Mouse (Mus musculus): ENCODE measurements around the gene Cdc26.

Cdc26 gene

DNA sequence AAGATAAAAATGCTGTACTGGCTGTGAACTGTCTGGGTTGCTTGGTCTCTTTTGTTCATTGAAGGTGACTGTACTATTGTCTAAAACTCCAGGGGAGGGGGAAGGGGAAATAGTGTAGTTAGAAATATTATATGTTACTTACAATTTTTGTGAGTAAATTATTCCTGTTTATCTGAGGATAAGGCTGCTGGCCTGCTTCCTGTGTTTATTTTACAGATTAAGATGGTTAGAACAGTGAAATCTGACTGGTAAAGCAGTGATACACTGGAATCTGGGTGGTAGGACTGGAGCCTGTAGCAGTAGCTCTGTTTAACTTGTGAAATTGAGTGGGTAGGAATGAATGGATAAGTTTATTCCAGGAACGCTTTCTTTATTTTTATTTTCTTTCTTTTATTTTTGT lies 46.4 kb downstream of the Cdc26 start:
- DNase-seq (ENCODE audit: low read depth, low spot score): no peak

DNA sequence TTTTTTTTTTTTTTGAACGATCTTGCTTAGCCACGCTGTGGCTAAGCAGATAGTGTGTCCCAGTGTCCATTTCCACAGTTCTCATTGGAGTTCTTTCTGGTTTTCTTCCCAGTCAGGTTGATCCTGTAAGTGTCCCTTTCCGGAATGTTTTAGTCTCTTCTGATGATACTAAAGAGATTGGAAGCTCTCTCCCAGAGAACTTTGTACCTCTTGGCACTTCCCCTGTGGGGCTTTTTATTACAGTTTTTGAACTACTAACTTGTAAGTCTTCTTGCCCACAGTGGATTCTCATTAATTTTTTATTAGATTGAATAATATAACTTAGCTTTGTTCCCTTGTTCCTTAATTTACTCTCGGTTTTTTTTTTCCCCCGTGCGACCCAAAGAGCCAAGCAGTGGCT lies 46.9 kb downstream of the Cdc26 start:
- DNase-seq (ENCODE audit: low read depth, low spot score): no peak

DNA sequence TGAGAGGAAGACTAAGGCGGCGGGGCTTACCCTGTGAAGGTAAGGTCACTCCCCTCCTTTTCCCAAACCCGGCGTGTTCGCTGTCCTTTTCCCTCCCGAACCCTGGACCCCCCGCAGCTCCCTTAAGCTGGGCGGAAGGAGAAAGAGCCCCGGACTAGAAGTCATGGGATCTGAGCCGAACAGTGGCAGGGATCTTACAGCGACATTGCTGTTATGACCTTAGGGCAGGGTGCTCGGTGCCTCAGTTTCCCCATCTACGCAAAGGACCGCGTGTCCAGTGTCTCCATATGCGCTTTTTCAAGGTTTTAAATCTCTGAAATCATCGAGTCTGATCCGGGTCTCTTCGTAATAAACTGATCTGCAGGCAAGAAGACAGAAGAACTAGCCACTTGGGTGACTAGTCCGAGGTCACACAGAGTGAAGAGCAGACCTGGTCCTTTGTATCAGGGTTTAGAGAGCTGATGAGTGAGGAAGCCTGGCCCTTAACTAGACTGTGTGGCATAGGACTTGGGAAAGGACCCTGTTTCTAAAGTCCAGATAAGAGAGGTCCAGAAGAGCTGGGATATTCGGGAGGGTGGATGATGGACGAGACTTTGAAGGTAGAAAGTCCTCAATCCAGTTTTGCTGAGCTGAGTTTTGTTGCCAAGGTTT lies 47.5 kb downstream of the Cdc26 start:
- peak; percentile 27 for DNase-seq (ENCODE audit: low read depth, low spot score)

DNA sequence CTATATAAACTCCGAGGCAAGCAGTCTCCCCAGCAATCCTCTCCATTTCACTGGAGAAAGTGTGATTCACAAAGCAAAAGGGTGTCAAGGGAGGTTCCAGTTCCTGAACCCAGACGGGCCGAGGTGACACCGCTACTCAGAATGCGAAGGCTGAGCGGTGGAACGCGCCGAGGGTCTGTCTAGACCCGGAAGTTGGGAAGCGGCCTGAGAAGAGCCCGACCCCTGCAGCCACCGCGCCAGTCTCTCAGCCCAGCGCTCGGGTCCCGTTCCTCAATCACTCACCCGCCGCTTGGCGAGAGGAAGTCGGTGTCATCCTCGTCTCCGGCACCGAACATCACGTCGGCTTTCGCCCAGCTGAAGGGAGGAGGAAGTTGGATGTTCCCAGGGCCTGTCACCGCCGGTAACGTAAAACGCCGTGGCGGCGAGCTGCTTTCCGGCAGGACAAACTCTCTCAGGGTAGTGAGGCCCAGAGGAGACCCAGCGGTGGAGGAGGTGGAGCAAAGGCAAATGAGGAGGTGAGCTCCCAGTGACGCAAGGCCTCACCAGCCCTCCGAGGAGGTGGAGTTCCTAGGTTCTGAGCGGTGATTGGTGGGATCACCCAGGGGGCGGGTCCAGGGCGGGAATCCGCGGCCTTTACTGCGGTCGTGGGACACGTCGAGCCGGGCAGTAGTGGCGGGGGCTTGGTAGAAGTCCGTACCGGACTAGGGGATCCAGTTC lies 48.2 kb downstream of the Cdc26 start, which contains the start of the genes Fkbp15 and Slc31a1:
Gene Fkbp15 (minus strand): TSS at position 461 of the 717 bp plus-strand sequence.
Gene Slc31a1 (plus strand): TSS at position 640 of the 717 bp plus-strand sequence.
- peak; percentile 98 for DNase-seq (ENCODE audit: low read depth, low spot score)

DNA sequence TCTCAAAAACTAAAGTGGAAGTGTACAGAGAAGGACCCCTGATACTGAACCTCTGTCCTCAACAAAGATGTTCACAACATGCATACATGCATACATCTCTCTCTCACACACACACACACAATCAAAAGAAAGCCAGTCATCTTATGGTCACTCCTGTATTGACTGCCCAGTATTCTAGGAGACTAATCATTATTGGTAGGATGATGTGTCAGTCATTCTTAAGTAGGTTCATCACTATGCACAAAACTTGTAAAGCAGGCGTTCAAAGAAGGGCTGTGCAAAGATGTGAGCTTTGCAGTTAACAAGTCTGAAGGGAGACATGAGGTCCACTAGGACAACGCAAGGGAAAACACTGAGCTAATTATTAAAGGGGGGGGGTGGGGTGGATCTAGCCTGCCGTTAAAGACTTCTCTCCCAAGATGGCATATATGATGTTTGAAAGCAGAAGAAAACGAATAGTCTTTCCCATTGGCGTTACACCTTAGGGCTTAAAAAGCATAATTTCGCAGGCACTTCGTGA lies 49.1 kb downstream of the Cdc26 start:
- peak; percentile 8 for DNase-seq (ENCODE audit: low read depth, low spot score)

DNA sequence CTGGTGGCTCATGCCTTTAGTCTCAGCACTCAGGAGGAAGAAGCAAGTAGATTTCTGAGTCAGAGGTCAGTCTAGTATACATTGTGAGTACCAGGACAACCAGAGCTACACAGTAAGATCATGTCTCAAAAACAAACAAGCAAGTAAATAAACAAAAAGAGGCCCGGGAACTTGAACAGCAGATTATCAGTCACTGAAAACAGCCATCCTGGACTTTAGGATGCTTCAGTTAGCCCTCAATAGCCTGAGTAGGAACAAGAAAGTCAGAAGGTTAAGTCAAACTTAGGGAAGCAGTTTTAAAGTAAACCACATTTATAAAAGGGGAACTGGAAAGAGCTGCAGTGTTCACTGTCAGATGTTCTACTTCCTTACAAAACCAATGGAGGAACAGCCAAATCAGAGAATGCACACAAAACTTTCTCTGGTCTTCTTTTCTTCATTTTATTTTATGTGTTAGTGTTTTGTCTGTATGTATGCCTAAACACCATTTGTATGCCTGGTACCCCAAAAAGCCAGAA lies 50.8 kb downstream of the Cdc26 start:
- DNase-seq (ENCODE audit: low read depth, low spot score): no peak

DNA sequence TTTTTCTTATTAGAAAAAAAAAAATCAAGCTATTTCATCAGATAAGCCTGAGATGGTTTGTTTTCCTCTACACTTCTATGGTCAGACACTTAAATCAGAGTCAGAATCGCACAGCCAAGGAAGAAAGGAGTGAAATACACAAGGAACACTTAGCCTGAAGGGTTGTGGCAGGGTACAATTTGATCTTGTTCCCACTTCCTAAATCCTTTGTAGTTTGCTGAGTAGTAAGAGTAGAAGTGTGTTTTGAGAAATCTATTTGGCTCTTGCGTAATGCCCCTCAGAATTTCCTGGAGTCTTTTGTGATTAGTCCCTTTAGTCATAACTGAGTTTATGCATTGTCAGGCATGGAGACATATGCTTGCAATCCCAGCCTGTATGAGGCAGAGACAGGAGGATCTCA lies 59.1 kb downstream of the Cdc26 start:
- DNase-seq (ENCODE audit: low read depth, low spot score): no peak

DNA sequence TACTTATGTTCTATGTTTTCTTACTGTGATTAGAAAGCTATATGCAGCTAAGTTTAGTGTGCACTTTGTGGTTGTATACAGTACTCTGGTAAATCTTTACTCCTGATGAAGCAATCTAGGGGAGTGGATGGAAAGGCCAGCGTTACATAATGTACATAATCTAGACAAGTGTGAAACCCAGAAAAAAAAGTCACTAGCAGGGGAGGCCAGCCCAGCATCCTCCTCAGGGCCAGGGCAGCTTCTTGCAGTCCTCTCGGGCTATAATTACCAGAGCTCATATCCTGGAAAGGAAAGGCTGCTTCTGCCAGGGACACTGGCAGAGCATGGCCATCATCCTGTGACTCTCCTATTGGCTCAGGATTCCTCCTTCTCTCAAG lies 60.1 kb downstream of the Cdc26 start:
- DNase-seq (ENCODE audit: low read depth, low spot score): no peak

DNA sequence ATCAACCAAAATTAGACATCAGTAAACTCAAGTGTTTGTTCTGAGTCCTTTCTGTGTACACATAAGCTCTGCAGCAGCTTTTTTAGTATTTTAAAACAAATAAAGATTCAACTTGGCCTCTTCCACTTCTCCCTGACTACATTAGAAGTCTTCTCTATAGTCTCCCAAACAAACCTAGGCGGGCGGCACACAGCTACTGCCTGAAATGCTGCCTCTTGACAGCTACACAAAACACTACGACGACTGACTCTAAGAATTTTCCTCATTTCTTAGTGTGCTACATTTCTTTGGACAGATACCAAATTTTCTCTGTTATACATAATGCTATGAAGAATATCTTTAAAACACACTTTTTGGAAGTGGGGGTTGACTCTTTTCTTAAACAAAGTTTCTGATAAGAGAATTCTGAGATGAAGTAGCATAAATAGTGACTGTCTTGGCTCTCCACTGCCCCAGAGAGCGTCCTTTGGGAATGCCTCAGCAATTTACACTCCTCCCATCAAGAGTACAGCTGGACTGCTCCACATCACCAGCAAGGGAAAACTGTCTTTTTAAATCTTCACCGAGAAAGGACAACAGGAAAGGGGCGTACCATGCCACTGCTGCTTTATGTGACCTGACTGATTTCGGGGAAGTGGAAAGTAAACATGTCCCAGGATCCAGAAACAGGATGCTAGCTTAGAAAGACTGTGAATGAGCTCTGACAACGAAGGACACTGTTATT lies 60.7 kb downstream of the Cdc26 start:
- DNase-seq (ENCODE audit: low read depth, low spot score): no peak

DNA sequence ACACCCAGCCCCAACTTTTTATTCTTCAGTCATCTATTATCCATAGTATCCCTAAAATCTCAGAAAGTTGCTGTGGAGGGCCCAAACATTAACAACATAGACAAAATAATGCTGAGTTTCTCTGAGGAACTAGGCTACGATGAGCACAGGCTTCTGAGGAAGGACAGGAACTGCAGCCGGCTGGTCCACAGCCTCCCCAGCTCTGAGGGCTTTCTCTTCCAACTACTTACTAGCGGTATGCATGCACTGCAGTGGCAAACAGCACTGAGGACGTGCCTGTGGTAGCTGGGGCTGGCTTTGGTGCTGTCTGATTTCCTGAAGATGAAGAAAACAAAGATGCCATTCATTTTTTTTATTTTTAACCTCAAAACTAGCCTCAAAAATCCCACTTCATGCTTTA lies 62.6 kb downstream of the Cdc26 start:
- no peak for DNase-seq (ENCODE audit: low read depth, low spot score)

DNA sequence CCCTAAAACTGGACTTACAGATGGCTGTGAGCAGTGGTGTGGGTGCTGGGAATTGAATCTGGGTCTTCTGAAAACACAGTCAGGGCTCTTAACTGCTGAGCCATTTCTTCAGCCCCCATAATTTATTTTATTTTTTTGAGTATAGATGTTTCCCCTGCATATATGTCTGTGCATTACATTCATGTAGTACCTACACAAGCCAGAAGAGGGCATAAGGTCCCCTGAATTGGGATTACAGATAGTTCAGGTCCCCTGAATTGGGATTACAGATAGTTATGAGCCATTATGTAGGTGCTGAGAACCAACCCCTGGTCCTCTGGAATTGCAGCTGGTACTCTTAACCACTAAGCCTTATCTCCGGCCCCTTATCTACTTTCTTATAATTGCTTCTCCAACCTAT lies 64.4 kb downstream of the Cdc26 start:
- peak; percentile 60 for DNase-seq (ENCODE audit: low read depth, low spot score)

DNA sequence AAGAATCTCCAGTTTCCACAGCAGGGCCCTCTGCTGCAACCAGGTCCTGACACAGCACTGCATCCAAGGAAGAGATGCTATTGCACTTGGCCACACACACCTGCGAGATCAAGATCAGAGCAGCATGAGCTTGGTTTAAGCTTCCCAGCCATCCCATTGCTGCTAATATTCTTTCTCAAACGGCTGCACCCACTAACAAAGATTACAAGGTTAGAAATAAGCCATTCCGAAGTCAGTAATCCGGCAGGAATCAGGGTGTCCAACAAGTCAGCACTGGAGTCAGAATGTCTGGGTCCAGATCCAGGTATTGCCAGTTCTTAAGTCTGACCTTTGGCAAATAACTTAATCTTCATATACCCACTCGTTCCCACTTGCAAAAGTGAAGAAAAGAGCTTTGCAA lies 69.9 kb downstream of the Cdc26 start:
- DNase-seq (ENCODE audit: low read depth, low spot score): no peak
